Mouse (Mus musculus): Measurements from ENCODE around the gene Naif1. TPM values are rescaled to one million over a fixed set of nuclear protein-coding genes. Genes with fewer than 3 reads are reported as not detected.

Gene Naif1
- polyA plus RNA-seq, 1 experiment: 4.8 TPM

GRCm38 (mm10) chr2:32492661-32493060 lies 42.4 kb downstream of the Naif1 start:
- H3K36me3 ChIP-seq (ENCODE audit: control insufficient read depth, insufficient read depth, low read length): no peaks in the 10 kb centered on the region
- no peaks in the 10 kb centered on the region for H3K27me3 ChIP-seq (replicated peaks; ENCODE audit: control insufficient read depth, insufficient read depth, low read length)
- no peak for DNase-seq
- no peak overlapping the region for H3K27ac ChIP-seq (ENCODE audit: insufficient read depth, low read depth, low read length)
- TF ChIP-seq CTCF (conservative IDR thresholded peaks at IDR 0.05; ENCODE audit: insufficient read depth, insufficient read length, low read depth, low read length) (no peak), POLR2A (IDR thresholded peaks at IDR 0.05; ENCODE audit: low read depth, low read length) (no peak)
- WGBS: 67% methylated on average over 2 of the region's 2 CpGs
- peaks cover 4% of the 10 kb centered on the region; the same call in 1 of the 2 replicates for H3K4me1 ChIP-seq (ENCODE audit: control insufficient read depth, insufficient read depth, low read length)
- H3K4me3 ChIP-seq (ENCODE audit: insufficient read depth, low read depth, low read length): no peak overlapping the region

GRCm38 (mm10) chr2:32493301-32493701 lies 43.0 kb downstream of the Naif1 start:
- 73% methylated on average over 12 of the region's 12 CpGs for WGBS
- no peak for DNase-seq
- Histone ChIP-seq H3K36me3 (ENCODE audit: control insufficient read depth, insufficient read depth, low read length) (no peaks in the 10 kb centered on the region), H3K27ac (ENCODE audit: insufficient read depth, low read depth, low read length) (no peak overlapping the region), H3K4me1 (ENCODE audit: control insufficient read depth, insufficient read depth, low read length) (peaks cover 4% of the 10 kb centered on the region; the same call in 1 of the 2 replicates), H3K27me3 (replicated peaks; ENCODE audit: control insufficient read depth, insufficient read depth, low read length) (no peaks in the 10 kb centered on the region), H3K4me3 (ENCODE audit: insufficient read depth, low read depth, low read length) (no peak overlapping the region)
- TF ChIP-seq CTCF (conservative IDR thresholded peaks at IDR 0.05; ENCODE audit: insufficient read depth, insufficient read length, low read depth, low read length) (no peak), POLR2A (IDR thresholded peaks at IDR 0.05; ENCODE audit: low read depth, low read length) (no peak)

- no peak overlapping the region for H3K4me3 ChIP-seq (ENCODE audit: insufficient read depth, low read depth, low read length)
- H3K27me3 ChIP-seq (replicated peaks; ENCODE audit: control insufficient read depth, insufficient read depth, low read length): no peaks in the 10 kb centered on the region
- TF ChIP-seq POLR2A (IDR thresholded peaks at IDR 0.05; ENCODE audit: low read depth, low read length): no peak
- TF ChIP-seq CTCF (conservative IDR thresholded peaks at IDR 0.05; ENCODE audit: insufficient read depth, insufficient read length, low read depth, low read length): no peak
- H3K36me3 ChIP-seq (ENCODE audit: control insufficient read depth, insufficient read depth, low read length): no peaks in the 10 kb centered on the region
- 78% methylated on average over 2 of the region's 2 CpGs for WGBS
- no peak for DNase-seq
- H3K27ac ChIP-seq (ENCODE audit: insufficient read depth, low read depth, low read length): no peak overlapping the region
- H3K4me1 ChIP-seq (ENCODE audit: control insufficient read depth, insufficient read depth, low read length): peaks cover 4% of the 10 kb centered on the region; the same call in 1 of the 2 replicates
Observed at GRCm38 (mm10) chr2:32494522-32494921, 44.3 kb downstream of the Naif1 start.

- TF ChIP-seq CTCF (conservative IDR thresholded peaks at IDR 0.05; ENCODE audit: insufficient read depth, insufficient read length, low read depth, low read length): no peak
- TF ChIP-seq POLR2A (IDR thresholded peaks at IDR 0.05; ENCODE audit: low read depth, low read length): no peak
- no peaks in the 10 kb centered on the region for H3K27me3 ChIP-seq (replicated peaks; ENCODE audit: control insufficient read depth, insufficient read depth, low read length)
- H3K4me1 ChIP-seq (ENCODE audit: control insufficient read depth, insufficient read depth, low read length): peaks cover 4% of the 10 kb centered on the region; the same call in 1 of the 2 replicates
- no peak overlapping the region for H3K4me3 ChIP-seq (ENCODE audit: insufficient read depth, low read depth, low read length)
- peak; percentile 65 for DNase-seq
- H3K27ac ChIP-seq (ENCODE audit: insufficient read depth, low read depth, low read length): peak overlapping the region; percentile 46; the same call in 1 of the 2 replicates
- WGBS: 64% methylated on average over 20 of the region's 20 CpGs
- no peaks in the 10 kb centered on the region for H3K36me3 ChIP-seq (ENCODE audit: control insufficient read depth, insufficient read depth, low read length)
Observed at GRCm38 (mm10) chr2:32495185-32495726, 45.0 kb downstream of the Naif1 start.

- H3K36me3 ChIP-seq (ENCODE audit: control insufficient read depth, insufficient read depth, low read length): no peaks in the 10 kb centered on the region
- no peak for DNase-seq
- no peak overlapping the region for H3K27ac ChIP-seq (ENCODE audit: insufficient read depth, low read depth, low read length)
- TF ChIP-seq CTCF (conservative IDR thresholded peaks at IDR 0.05; ENCODE audit: insufficient read depth, insufficient read length, low read depth, low read length): no peak
- TF ChIP-seq POLR2A (IDR thresholded peaks at IDR 0.05; ENCODE audit: low read depth, low read length): no peak
- WGBS: 54% methylated on average over 5 of the region's 5 CpGs
- peaks cover 4% of the 10 kb centered on the region; the same call in 1 of the 2 replicates for H3K4me1 ChIP-seq (ENCODE audit: control insufficient read depth, insufficient read depth, low read length)
- H3K4me3 ChIP-seq (ENCODE audit: insufficient read depth, low read depth, low read length): no peak overlapping the region
- H3K27me3 ChIP-seq (replicated peaks; ENCODE audit: control insufficient read depth, insufficient read depth, low read length): no peaks in the 10 kb centered on the region
Observed at GRCm38 (mm10) chr2:32496190-32496589, 45.9 kb downstream of the Naif1 start.

GRCm38 (mm10) chr2:32499365-32499764 lies 49.1 kb downstream of the Naif1 start:
- 62% methylated on average over 4 of the region's 4 CpGs for WGBS
- peak; percentile 53 for DNase-seq
- Histone ChIP-seq H3K36me3 (ENCODE audit: control insufficient read depth, insufficient read depth, low read length) (no peaks in the 10 kb centered on the region), H3K27me3 (replicated peaks; ENCODE audit: control insufficient read depth, insufficient read depth, low read length) (no peaks in the 10 kb centered on the region), H3K27ac (ENCODE audit: insufficient read depth, low read depth, low read length) (no peak overlapping the region), H3K4me3 (ENCODE audit: insufficient read depth, low read depth, low read length) (no peak overlapping the region), H3K4me1 (ENCODE audit: control insufficient read depth, insufficient read depth, low read length) (peaks cover 10% of the 10 kb centered on the region)
- TF ChIP-seq POLR2A (IDR thresholded peaks at IDR 0.05; ENCODE audit: low read depth, low read length) (no peak), CTCF (conservative IDR thresholded peaks at IDR 0.05; ENCODE audit: insufficient read depth, insufficient read length, low read depth, low read length) (no peak)

- DNase-seq: no peak
- Histone ChIP-seq H3K36me3 (ENCODE audit: control insufficient read depth, insufficient read depth, low read length) (no peaks in the 10 kb centered on the region), H3K4me3 (ENCODE audit: insufficient read depth, low read depth, low read length) (no peak overlapping the region), H3K4me1 (ENCODE audit: control insufficient read depth, insufficient read depth, low read length) (peaks cover 6% of the 10 kb centered on the region; the same call in 1 of the 2 replicates), H3K27ac (ENCODE audit: insufficient read depth, low read depth, low read length) (no peak overlapping the region), H3K27me3 (replicated peaks; ENCODE audit: control insufficient read depth, insufficient read depth, low read length) (no peaks in the 10 kb centered on the region)
- WGBS: 82% methylated on average over 5 of the region's 5 CpGs
- TF ChIP-seq POLR2A (IDR thresholded peaks at IDR 0.05; ENCODE audit: low read depth, low read length) (no peak), CTCF (conservative IDR thresholded peaks at IDR 0.05; ENCODE audit: insufficient read depth, insufficient read length, low read depth, low read length) (no peak)
Observed at GRCm38 (mm10) chr2:32500461-32500860, 50.2 kb downstream of the Naif1 start.
